ENCODE assay signal across 11 mouse cellular contexts in genomic region chr3:69690939-69691338, GRCm38 (mm10).
"Had no signal": no experiment of that assay in that cellular context is flagged by ENCODE, and none has a peak within 500 bp of the region (broad histone marks: within the 10 kb centered on the region; RNA-seq: fewer than 3 reads in every experiment).

No protein-coding gene starts in this region.

- DNase-seq: retina, postnatal 1 day; right cerebral cortex, adult 18-20 months; right cerebral cortex, postnatal 14 days; right cerebral cortex, postnatal 25 days; right cerebral cortex, postnatal 4 days; spleen, adult 18-20 months; thymus, adult 18-20 months; thymus, adult 2 months; thymus, postnatal 14 days; thymus, postnatal 36 days; thymus, postnatal 4 days had no signal
